Mouse (Mus musculus) midbrain, postnatal 0 days (tissue): ENCODE measurements at regions not wholly inside any gene's neighbourhood (a gene's known extent, or its start where the extent isn't known, plus 50 kb on each side); places are given as distances from the start of the nearest gene placed in this dataset.

Experiments used
- ATAC-seq: fragments of 200-750 bp; cut with Nextera tagmentation; 2 replicates; pipeline ENCODE4 v1.8.0; 2017; ENCODE audit warnings: moderate number of reproducible peaks, mild to moderate bottlenecking, moderate TSS enrichment, moderate library complexity; ENCODE audit not compliant: low FRiP score
- DNase-seq: peaks from one replicate; pipeline ENCODE4 v3.0.0-alpha.2; 2015; ENCODE audit warnings: low spot score
- H3K27ac ChIP-seq: fragments of 300-500 bp; sonication (generic); 2 replicates; pipeline ENCODE4 v1.5.1; 2014; ENCODE audit warnings: low read depth, mild to moderate bottlenecking, low read length, mixed read lengths
- H3K27me3 ChIP-seq: fragments of 300-500 bp; sonication (generic); 2 replicates; pipeline ENCODE4 v1.6.1; 2014; ENCODE audit warnings: low read length, control low read depth, mixed read lengths; ENCODE audit not compliant: insufficient read depth
- H3K36me3 ChIP-seq: fragments of 300-500 bp; sonication (generic); 2 replicates; pipeline ENCODE4 v1.6.1; 2014; ENCODE audit warnings: low read length, control low read depth, mixed read lengths; ENCODE audit not compliant: insufficient read depth
- H3K4me1 ChIP-seq: fragments of 300-500 bp; sonication (generic); 2 replicates; pipeline ENCODE4 v1.6.1; 2014; ENCODE audit warnings: mild to moderate bottlenecking, control low read depth, antibody characterized with exemption, low read length, mixed read lengths; ENCODE audit not compliant: insufficient read depth
- H3K4me2 ChIP-seq: fragments of 300-500 bp; sonication (generic); 2 replicates; pipeline ENCODE4 v1.6.1; 2014; ENCODE audit warnings: low read depth, mild to moderate bottlenecking, low read length, mixed read lengths; ENCODE audit not compliant: poor library complexity, severe bottlenecking
- H3K4me3 ChIP-seq: fragments of 300-500 bp; sonication (generic); 2 replicates; pipeline ENCODE4 v1.5.1; 2014; ENCODE audit warnings: low read depth, mild to moderate bottlenecking, low read length, moderate library complexity
- H3K9ac ChIP-seq: fragments of 300-500 bp; sonication (generic); replicated peaks from 2 replicates; pipeline ENCODE4 v1.6.1; 2014; ENCODE audit warnings: mild to moderate bottlenecking, low read length, moderate library complexity, mixed read lengths; ENCODE audit not compliant: poor library complexity, severe bottlenecking
- H3K9me3 ChIP-seq: fragments of 300-500 bp; sonication (generic); 2 replicates; pipeline ENCODE4 v1.6.1; 2016; ENCODE audit warnings: low read length, control low read depth
- CTCF ChIP-seq: IDR thresholded peaks from 2 replicates; pipeline ENCODE4 v1.5.1; 2016; ENCODE audit warnings: antibody characterized with exemption, mild to moderate bottlenecking
- WGBS: fragments of 180-500 bp; shearing (Covaris S2); extraction: QIAGEN DNeasy Blood & Tissue Kit; methylation state at CpG from one replicate; pipeline ENCODE4 v1.1.7; 2014; 5-methylcytosine and 5-hydroxymethylcytosine counted together

DNA sequence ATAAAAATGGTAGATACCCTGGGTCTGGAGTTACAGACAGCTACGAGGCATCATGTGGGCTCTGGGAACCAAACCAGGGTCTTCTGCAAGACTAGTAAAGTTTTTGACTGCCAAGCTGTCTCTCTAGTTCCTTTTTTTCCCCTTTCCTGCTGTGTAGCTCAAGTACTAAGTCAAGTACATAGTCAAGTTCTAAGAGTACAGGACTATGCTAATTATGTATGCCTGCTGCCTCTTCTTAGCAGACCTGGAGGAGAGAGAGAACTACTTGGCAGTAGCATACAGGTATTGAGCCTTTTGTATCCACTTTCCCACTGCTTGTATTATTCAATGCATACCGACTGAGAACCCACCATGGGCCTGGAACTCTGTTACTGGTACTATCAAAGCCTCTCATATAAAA lies 166.4 kb upstream of the Sel1l start:
- no peak for ATAC-seq
- Histone ChIP-seq H3K9me3 (no peaks in the 10 kb centered on the region), H3K27me3 (no peaks in the 10 kb centered on the region), H3K4me3 (no peak overlapping the region), H3K27ac (no peak overlapping the region), H3K36me3 (no peaks in the 10 kb centered on the region), H3K9ac (no peak overlapping the region), H3K4me2 (no peak overlapping the region), H3K4me1 (no peaks in the 10 kb centered on the region)
- DNase-seq = no peak
- TF ChIP-seq CTCF = no peak
- 97% methylated on average over 2 of the region's 2 CpGs for WGBS

- no peak for TF ChIP-seq CTCF
- Histone ChIP-seq H3K4me1 (no peaks in the 10 kb centered on the region), H3K9ac (no peak overlapping the region), H3K4me2 (no peak overlapping the region), H3K27me3 (no peaks in the 10 kb centered on the region), H3K36me3 (no peaks in the 10 kb centered on the region), H3K4me3 (no peak overlapping the region), H3K9me3 (no peaks in the 10 kb centered on the region), H3K27ac (no peak overlapping the region)
- 82% methylated on average over 8 of the region's 8 CpGs for WGBS
- ATAC-seq (no peak), DNase-seq (no peak)
These were observed 165.0 kb upstream of the Sel1l start for GRCm38 (mm10) chr12:92013979-92014378.

- TF ChIP-seq CTCF = peak; percentile 93
- Histone ChIP-seq H3K4me1 (no peaks in the 10 kb centered on the region), H3K4me2 (no peak overlapping the region), H3K9ac (no peak overlapping the region), H3K9me3 (no peaks in the 10 kb centered on the region), H3K4me3 (no peak overlapping the region), H3K27ac (no peak overlapping the region), H3K36me3 (no peaks in the 10 kb centered on the region), H3K27me3 (no peaks in the 10 kb centered on the region)
- DNase-seq (peak; percentile 70), ATAC-seq (no peak)
- 10% methylated on average over 8 of the region's 8 CpGs for WGBS
These were observed 164.3 kb upstream of the Sel1l start for GRCm38 (mm10) chr12:92013244-92013643.

- H3K4me3 ChIP-seq = no peak overlapping the region
- 57% methylated on average over 12 of the region's 12 CpGs for WGBS
- no peaks in the 10 kb centered on the region for H3K27me3 ChIP-seq
- H3K27ac ChIP-seq = no peak overlapping the region
- H3K9ac ChIP-seq = no peak overlapping the region
- no peak overlapping the region for H3K4me2 ChIP-seq
- no peaks in the 10 kb centered on the region for H3K4me1 ChIP-seq
- H3K36me3 ChIP-seq = no peaks in the 10 kb centered on the region
- peak; percentile 17 for DNase-seq
- H3K9me3 ChIP-seq = no peaks in the 10 kb centered on the region
- no peak for TF ChIP-seq CTCF
- no peak for ATAC-seq
These were observed 155.6 kb upstream of the Sel1l start for GRCm38 (mm10) chr12:92004391-92005094.

GRCm38 (mm10) chr12:91999031-91999430 lies 150.1 kb upstream of the Sel1l start:
- H3K27me3 ChIP-seq = no peaks in the 10 kb centered on the region
- 90% methylated on average over 2 of the region's 2 CpGs for WGBS
- H3K4me1 ChIP-seq = no peaks in the 10 kb centered on the region
- H3K9me3 ChIP-seq = no peaks in the 10 kb centered on the region
- no peak overlapping the region for H3K9ac ChIP-seq
- H3K27ac ChIP-seq = no peak overlapping the region
- H3K4me2 ChIP-seq = no peak overlapping the region
- H3K4me3 ChIP-seq = no peak overlapping the region
- no peak for ATAC-seq
- no peaks in the 10 kb centered on the region for H3K36me3 ChIP-seq
- DNase-seq = no peak
- TF ChIP-seq CTCF = no peak

- no peaks in the 10 kb centered on the region for H3K4me1 ChIP-seq
- no peak overlapping the region for H3K27ac ChIP-seq
- no peaks in the 10 kb centered on the region for H3K36me3 ChIP-seq
- H3K9me3 ChIP-seq = no peaks in the 10 kb centered on the region
- H3K27me3 ChIP-seq = no peaks in the 10 kb centered on the region
- H3K9ac ChIP-seq = no peak overlapping the region
- H3K4me2 ChIP-seq = no peak overlapping the region
- H3K4me3 ChIP-seq = no peak overlapping the region
- DNase-seq (no peak), ATAC-seq (no peak)
- no peak for TF ChIP-seq CTCF
- WGBS = 59% methylated on average over 1 of the region's 1 CpGs
These were observed 148.4 kb upstream of the Sel1l start for GRCm38 (mm10) chr12:91997404-91997803.
